Mouse (Mus musculus) olfactory bulb, adult 2 months (tissue): ENCODE measurements around the gene Guf1.

Experiments used
- CTCF ChIP-seq: fragments of 200-500 bp; IDR thresholded peaks from 2 replicates; pipeline ENCODE4 v1.5.1; 2012; ENCODE audit warnings: low read depth, mild to moderate bottlenecking, low read length, moderate library complexity; ENCODE audit not compliant: insufficient read depth
- POLR2A ChIP-seq: fragments of 200-500 bp; IDR thresholded peaks from 2 replicates; pipeline ENCODE4 v1.6.1; 2012; ENCODE audit warnings: mild to moderate bottlenecking, low read depth, low read length, moderate library complexity; ENCODE audit not compliant: insufficient read depth

DNA sequence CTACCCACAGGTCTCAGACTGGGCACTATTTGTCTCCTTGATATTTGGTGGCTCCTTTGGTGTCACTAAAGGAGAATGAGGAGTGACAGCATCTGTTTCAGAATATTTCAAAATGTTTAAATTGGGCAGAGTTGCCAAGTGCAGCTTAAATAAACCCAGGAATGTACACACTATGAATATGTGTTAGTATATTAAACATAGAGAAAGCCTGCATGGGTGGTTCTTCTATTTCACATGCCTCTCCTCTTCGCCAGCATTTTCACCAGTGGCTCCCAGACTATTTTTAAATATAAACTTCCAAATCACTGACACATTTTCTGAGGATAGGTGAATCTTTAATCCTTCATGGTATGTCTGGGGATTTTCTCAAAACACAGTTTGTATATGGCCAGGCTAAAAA is 64.2 kb downstream of the Guf1 start:
- TF ChIP-seq CTCF (no peak), POLR2A (no peak)
